Mouse (Mus musculus): ENCODE measurements around the gene Ambra1. TPM values are rescaled to one million over a fixed set of nuclear protein-coding genes. Genes with fewer than 3 reads are reported as not detected.

Ambra1 gene
- total and polyA plus RNA-seq, 3 experiments: 15.8 to 27.1 (median 21.9) TPM

DNA sequence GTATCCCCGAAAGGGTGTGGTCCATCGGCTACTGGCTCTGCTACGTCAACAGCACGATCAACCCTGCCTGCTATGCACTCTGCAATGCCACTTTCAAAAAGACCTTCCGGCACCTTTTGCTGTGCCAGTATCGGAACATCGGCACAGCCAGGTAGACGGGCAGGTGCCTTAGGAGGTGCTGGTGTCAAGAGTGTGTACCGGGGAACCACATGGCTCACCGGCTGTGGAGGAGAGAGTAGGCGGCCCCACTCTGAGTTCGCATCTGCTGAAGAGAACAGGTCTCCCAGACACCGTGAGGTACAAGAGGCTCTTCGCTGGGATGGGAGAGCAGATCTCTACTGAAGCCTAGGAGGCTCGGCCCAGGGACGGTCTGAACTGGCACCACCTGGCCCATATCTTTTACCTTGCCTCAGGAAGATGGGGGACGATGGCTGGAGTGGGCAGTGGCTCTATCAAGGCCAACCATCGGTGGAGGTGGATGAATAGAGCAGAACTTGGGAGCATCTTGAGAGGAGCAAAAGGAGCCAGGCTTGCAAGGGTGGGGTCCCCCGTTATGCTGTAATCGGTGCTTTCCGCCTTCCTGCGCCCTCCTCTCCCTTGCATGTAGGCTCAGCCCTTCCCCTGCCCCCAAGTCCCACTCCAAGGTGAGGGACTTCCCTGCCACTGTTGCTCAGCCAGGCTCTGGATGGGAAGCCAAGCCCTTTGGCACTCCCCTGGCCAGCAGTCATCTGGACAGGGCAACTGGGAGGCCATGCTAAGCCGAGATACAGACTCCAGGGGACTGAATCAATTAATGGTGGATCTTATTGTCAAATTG, 198.8 kb downstream of the Ambra1 start:
- peaks cover 4 to 47% of the 10 kb centered on the region in 2 experiments for H3K4me1 ChIP-seq (ENCODE audit: control insufficient read depth in 1 of 2, insufficient read depth in 2 of 2)
- in situ Hi-C loops (cut with MboI; ENCODE audit: low pct_ligation_motif_present, low pct_unique_long_range_greater_than_20kb, low sequenced_read_pairs): loop anchor here (10.0 kb wide), 1 partner anchor 154 kb away; no protein-coding TSS in a partner anchor
- no peak overlapping the region for H3K4me3 ChIP-seq (replicated peaks in 1 of 3; ENCODE audit: low read depth in 2 of 3, low read length in 2 of 3, poor library complexity in 1 of 3)
- DNase-seq (ENCODE audit: extremely low read depth): no peak
- no peak overlapping the region for H3K9ac ChIP-seq (ENCODE audit: insufficient read depth, low read depth)
- H3K9me3 ChIP-seq (replicated peaks; ENCODE audit: low read length): no peaks in the 10 kb centered on the region
- TF ChIP-seq POLR2A (IDR thresholded peaks at IDR 0.05; ENCODE audit: low read depth, low read length) (no peak), CHD1 (IDR thresholded peaks at IDR 0.05; ENCODE audit: low read depth, low read length) (no peak), MEF2A (IDR thresholded peaks at IDR 0.05; ENCODE audit: borderline replicate concordance, low read depth, low read length) (no peak), MYC (IDR thresholded peaks at IDR 0.05; ENCODE audit: low read depth, low read length) (no peak), NRF1 (IDR thresholded peaks at IDR 0.05; ENCODE audit: low read depth, low read length) (no peak), CHD2 (IDR thresholded peaks at IDR 0.05; ENCODE audit: low read length) (no peak), MAZ (IDR thresholded peaks at IDR 0.05; ENCODE audit: low read depth, low read length) (no peak), HCFC1 (IDR thresholded peaks at IDR 0.05; ENCODE audit: low read depth, low read length) (no peak), KAT2A (IDR thresholded peaks at IDR 0.05; ENCODE audit: insufficient replicate concordance, low read length) (no peak), NELFE (IDR thresholded peaks at IDR 0.05; ENCODE audit: low read depth, low read length) (no peak), JUN (IDR thresholded peaks at IDR 0.05; ENCODE audit: insufficient read depth, low read depth, low read length) (no peak)
- H3K27me3 ChIP-seq (replicated peaks): no peaks in the 10 kb centered on the region
- dilution Hi-C loops (cut with MboI; ENCODE audit: extremely low pct_ligation_motif_present, extremely low pct_unique_long_range_greater_than_20kb, low sequenced_read_pairs): no loop called here
- no peak overlapping the region for H3K27ac ChIP-seq (ENCODE audit: insufficient read depth, low read depth)
- no peaks in the 10 kb centered on the region; the same call in 1 of the 2 replicates for H3K79me2 ChIP-seq (replicated peaks; ENCODE audit: control insufficient read depth, extremely low read depth, insufficient read depth, poor library complexity, severe bottlenecking)
- H3K4me2 ChIP-seq (ENCODE audit: insufficient read depth, low read depth, poor library complexity, severe bottlenecking): no peak overlapping the region
- H3K36me3 ChIP-seq (replicated peaks in 1 of 2; ENCODE audit: control insufficient read depth in 1 of 2, insufficient read depth in 1 of 2, low read length in 1 of 2): peaks cover 30 to 88% of the 10 kb centered on the region in 2 experiments

DNA sequence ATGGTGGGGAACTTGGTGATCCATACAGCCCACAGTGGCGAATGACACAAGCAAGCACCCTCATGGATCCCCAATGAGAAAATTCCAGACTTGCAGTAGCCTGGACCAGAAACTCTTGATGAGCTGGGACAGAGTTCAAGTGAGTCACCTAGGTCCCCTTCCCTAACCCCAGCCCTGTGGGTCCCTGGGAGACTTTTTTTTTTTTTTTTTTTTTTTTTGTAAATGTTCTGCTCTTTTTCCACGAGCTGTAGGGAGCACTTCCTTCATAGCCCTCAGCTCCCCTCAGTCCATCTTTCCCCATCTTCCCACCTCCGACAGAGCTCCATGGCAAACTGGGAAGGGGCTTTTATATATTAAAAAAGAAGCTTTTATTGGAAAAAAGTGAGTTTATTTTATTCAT, 199.5 kb downstream of the Ambra1 start:
- dilution Hi-C loops (cut with MboI; ENCODE audit: extremely low pct_ligation_motif_present, extremely low pct_unique_long_range_greater_than_20kb, low sequenced_read_pairs) (no loop called here), in situ Hi-C loops (cut with MboI; ENCODE audit: low pct_ligation_motif_present, low pct_unique_long_range_greater_than_20kb, low sequenced_read_pairs) (loop anchor here (10.0 kb wide), 1 partner anchor 155 kb away; no protein-coding TSS in a partner anchor)
- no peak overlapping the region for H3K27ac ChIP-seq (ENCODE audit: insufficient read depth, low read depth)
- H3K9me3 ChIP-seq (replicated peaks; ENCODE audit: low read length): no peaks in the 10 kb centered on the region
- no peak overlapping the region for H3K9ac ChIP-seq (ENCODE audit: insufficient read depth, low read depth)
- H3K4me2 ChIP-seq (ENCODE audit: insufficient read depth, low read depth, poor library complexity, severe bottlenecking): no peak overlapping the region
- TF ChIP-seq CTCF (conservative IDR thresholded peaks at IDR 0.05 in 1 of 2, IDR thresholded peaks at IDR 0.05 in 1 of 2; ENCODE audit: low read depth in 2 of 2, low read length in 2 of 2) (no peak), USF1 (IDR thresholded peaks at IDR 0.05; ENCODE audit: low read depth, low read length) (no peak), IRF4 (IDR thresholded peaks at IDR 0.05; ENCODE audit: low read depth, low read length) (no peak), ZNF384 (IDR thresholded peaks at IDR 0.05; ENCODE audit: low read depth, low read length) (peak; percentile 48; the same call in 1 of the 2 replicates), KAT2A (IDR thresholded peaks at IDR 0.05; ENCODE audit: insufficient replicate concordance, low read length) (no peak), ZMIZ1 (IDR thresholded peaks at IDR 0.05; ENCODE audit: low read depth, low read length) (no peak)
- no peaks in the 10 kb centered on the region for H3K27me3 ChIP-seq (replicated peaks)
- peaks cover 37 to 93% of the 10 kb centered on the region in 2 experiments for H3K36me3 ChIP-seq (replicated peaks in 1 of 2; ENCODE audit: control insufficient read depth in 1 of 2, insufficient read depth in 1 of 2, low read length in 1 of 2)
- H3K79me2 ChIP-seq (replicated peaks; ENCODE audit: control insufficient read depth, extremely low read depth, insufficient read depth, poor library complexity, severe bottlenecking): no peaks in the 10 kb centered on the region; the same call in 1 of the 2 replicates
- H3K4me3 ChIP-seq (replicated peaks in 1 of 3; ENCODE audit: low read depth in 2 of 3, low read length in 2 of 3, poor library complexity in 1 of 3): no peak overlapping the region
- H3K4me1 ChIP-seq (ENCODE audit: control insufficient read depth in 1 of 2, insufficient read depth in 2 of 2): peaks cover 3 to 47% of the 10 kb centered on the region in 2 experiments; a peak in 3 of 4 replicates
- no peak for DNase-seq (ENCODE audit: extremely low read depth)
